Mouse (Mus musculus) layer of hippocampus, postnatal 36 days (tissue): ENCODE results near the gene Sec31b. TPM values are rescaled to one million over a fixed set of nuclear protein-coding genes. Genes with fewer than 3 reads are reported as not detected.

Experiments used
- DNase-seq, 2 experiments: peaks; one replicate each; pipeline ENCODE4 v3.0.0; 2022
- total RNA-seq, 2 experiments: library from RNA; stranded (reverse); gene quantifications; 2 replicates each; pipeline ENCODE4 v1.2.3; 2021

Gene Sec31b
- under 1 TPM; 0.07 to 0.33 TPM for total RNA-seq

- peak in 1 of 2 experiments; percentile 12 for DNase-seq
Measured at GRCm38 (mm10) chr19:44545321-44546041, at the start of gene Sec31b. Gene Sec31b (minus strand): TSS chr19:44545864.

GRCm38 (mm10) chr19:44594180-44594579, 48.5 kb upstream of the Sec31b start:
- no peak for DNase-seq

- no peak for DNase-seq
Measured at GRCm38 (mm10) chr19:44591638-44592037, 46.0 kb upstream of the Sec31b start.

GRCm38 (mm10) chr19:44590992-44591391, 45.3 kb upstream of the Sec31b start:
- DNase-seq, result no peak

- no peak for DNase-seq
Measured at GRCm38 (mm10) chr19:44589591-44590223, 44.0 kb upstream of the Sec31b start.

GRCm38 (mm10) chr19:44588036-44588435, 42.4 kb upstream of the Sec31b start:
- DNase-seq, result no peak

GRCm38 (mm10) chr19:44582638-44583309, 37.1 kb upstream of the Sec31b start:
- peak; percentile 89 to 92 for DNase-seq

GRCm38 (mm10) chr19:44582103-44582502, 36.4 kb upstream of the Sec31b start:
- DNase-seq, result no peak

GRCm38 (mm10) chr19:44578038-44578437, 32.4 kb upstream of the Sec31b start:
- DNase-seq, result no peak

- no peak for DNase-seq
Measured at GRCm38 (mm10) chr19:44576275-44576674, 30.6 kb upstream of the Sec31b start.

GRCm38 (mm10) chr19:44567763-44568162, 22.1 kb upstream of the Sec31b start:
- no peak for DNase-seq

- DNase-seq, result no peak
Measured at GRCm38 (mm10) chr19:44564006-44564405, 18.3 kb upstream of the Sec31b start.

- peak; percentile 90 to 92 for DNase-seq
Measured at GRCm38 (mm10) chr19:44562652-44563206, 17.1 kb upstream of the Sec31b start, which contains the start of gene Hif1an. Gene Hif1an (plus strand): TSS chr19:44562850.

- DNase-seq, result peak; percentile 94 to 96
Measured at GRCm38 (mm10) chr19:44554861-44555590, 9.4 kb upstream of the Sec31b start, which contains the start of gene Ndufb8. Gene Ndufb8 (minus strand): TSS chr19:44555440.

GRCm38 (mm10) chr19:44554490-44554860, 8.8 kb upstream of the Sec31b start:
- no peak for DNase-seq

- no peak for DNase-seq
Measured at GRCm38 (mm10) chr19:44553286-44553685, 7.6 kb upstream of the Sec31b start.

GRCm38 (mm10) chr19:44552731-44553130, 7.1 kb upstream of the Sec31b start, which contains the start of gene Gm20538:
Gene Gm20538 (minus strand): TSS chr19:44552831.
- no peak for DNase-seq

- peak; percentile 51 to 69 for DNase-seq
Measured at GRCm38 (mm10) chr19:44544775-44545174, 889 bp downstream of the Sec31b start.

- DNase-seq, result no peak
Measured at GRCm38 (mm10) chr19:44544372-44544771, 1.3 kb downstream of the Sec31b start.

- no peak for DNase-seq
Measured at GRCm38 (mm10) chr19:44542694-44543178, 2.9 kb downstream of the Sec31b start.

GRCm38 (mm10) chr19:44537416-44537815, 8.2 kb downstream of the Sec31b start:
- DNase-seq, result no peak

GRCm38 (mm10) chr19:44535376-44535775, 10.3 kb downstream of the Sec31b start:
- no peak for DNase-seq
